Mouse (Mus musculus): ENCODE results near the gene Gli1. TPM values are rescaled to one million over a fixed set of nuclear protein-coding genes. Genes with fewer than 3 reads are reported as not detected.
A peak's percentile ranks its signal among the peaks of the same experiment; 100 is the strongest.
"Not testable (repeated sequence)": the region's sequence is repeated elsewhere in the genome, so short reads cannot be mapped to it uniquely, and the experiment has no call there.

The Gli1 gene
- polyA plus RNA-seq, 1 experiment = 1.7 TPM

- 74% methylated on average over 4 of the region's 4 CpGs for WGBS
- Histone ChIP-seq H3K27ac (ENCODE audit: insufficient read depth, low read depth, low read length) (no peak overlapping the region), H3K4me1 (ENCODE audit: control insufficient read depth, insufficient read depth, low read length) (no peaks in the 10 kb centered on the region), H3K4me3 (ENCODE audit: insufficient read depth, low read depth, low read length) (no peak overlapping the region), H3K36me3 (ENCODE audit: control insufficient read depth, insufficient read depth, low read length) (peaks cover 1% of the 10 kb centered on the region; the same call in 1 of the 2 replicates), H3K27me3 (replicated peaks; ENCODE audit: control insufficient read depth, insufficient read depth, low read length) (no peaks in the 10 kb centered on the region)
- no peak for TF ChIP-seq POLR2A (IDR thresholded peaks at IDR 0.05; ENCODE audit: low read depth, low read length)
- TF ChIP-seq CTCF (conservative IDR thresholded peaks at IDR 0.05; ENCODE audit: insufficient read depth, insufficient read length, low read depth, low read length) = no peak
- DNase-seq = no peak
Observed at GRCm38 (mm10) chr10:127312858-127313257, 28.9 kb downstream of the Gli1 start.

- peak; percentile 89 for DNase-seq
- no peak for TF ChIP-seq POLR2A (IDR thresholded peaks at IDR 0.05; ENCODE audit: low read depth, low read length)
- peak; percentile 83 for TF ChIP-seq CTCF (conservative IDR thresholded peaks at IDR 0.05; ENCODE audit: insufficient read depth, insufficient read length, low read depth, low read length)
- WGBS = 0% methylated on average over 4 of the region's 4 CpGs
Observed at GRCm38 (mm10) chr10:127312356-127312676, 29.5 kb downstream of the Gli1 start.

GRCm38 (mm10) chr10:127311476-127312355 lies 30.1 kb downstream of the Gli1 start, which contains the start of gene Mars:
Gene Mars, minus strand, starts transcription at chr10:127311786.
- TF ChIP-seq POLR2A (IDR thresholded peaks at IDR 0.05; ENCODE audit: low read depth, low read length) (peak; percentile 29), CTCF (conservative IDR thresholded peaks at IDR 0.05; ENCODE audit: insufficient read depth, insufficient read length, low read depth, low read length) (no peak)
- Histone ChIP-seq H3K4me1 (ENCODE audit: control insufficient read depth, insufficient read depth, low read length) (no peaks in the 10 kb centered on the region), H3K27me3 (replicated peaks; ENCODE audit: control insufficient read depth, insufficient read depth, low read length) (no peaks in the 10 kb centered on the region), H3K4me3 (ENCODE audit: insufficient read depth, low read depth, low read length) (peak within 1 kb of the TSS; percentile 79), H3K27ac (ENCODE audit: insufficient read depth, low read depth, low read length) (peak within 1 kb of the TSS; percentile 76), H3K36me3 (ENCODE audit: control insufficient read depth, insufficient read depth, low read length) (peaks cover 1% of the 10 kb centered on the region; the same call in 1 of the 2 replicates)
- under 1% methylated on average over 65 of the region's 65 CpGs for WGBS
- DNase-seq = peak; percentile 98

More at GRCm38 (mm10) chr10:127312356-127312676, 29.5 kb downstream of the Gli1 start:
- Histone ChIP-seq H3K4me3 (ENCODE audit: insufficient read depth, low read depth, low read length) (peak overlapping the region; percentile 79), H3K36me3 (ENCODE audit: control insufficient read depth, insufficient read depth, low read length) (peaks cover 1% of the 10 kb centered on the region; the same call in 1 of the 2 replicates), H3K27ac (ENCODE audit: insufficient read depth, low read depth, low read length) (peak overlapping the region; percentile 76), H3K27me3 (replicated peaks; ENCODE audit: control insufficient read depth, insufficient read depth, low read length) (no peaks in the 10 kb centered on the region), H3K4me1 (ENCODE audit: control insufficient read depth, insufficient read depth, low read length) (no peaks in the 10 kb centered on the region)

GRCm38 (mm10) chr10:127310523-127311475 lies 31.0 kb downstream of the Gli1 start:
- Histone ChIP-seq H3K27me3 (replicated peaks; ENCODE audit: control insufficient read depth, insufficient read depth, low read length) (no peaks in the 10 kb centered on the region), H3K36me3 (ENCODE audit: control insufficient read depth, insufficient read depth, low read length) (peaks cover 1% of the 10 kb centered on the region; the same call in 1 of the 2 replicates), H3K4me1 (ENCODE audit: control insufficient read depth, insufficient read depth, low read length) (no peaks in the 10 kb centered on the region), H3K4me3 (ENCODE audit: insufficient read depth, low read depth, low read length) (peak overlapping the region; percentile 69), H3K27ac (ENCODE audit: insufficient read depth, low read depth, low read length) (no peak overlapping the region)
- TF ChIP-seq POLR2A (IDR thresholded peaks at IDR 0.05; ENCODE audit: low read depth, low read length) = no peak
- TF ChIP-seq CTCF (conservative IDR thresholded peaks at IDR 0.05; ENCODE audit: insufficient read depth, insufficient read length, low read depth, low read length) = no peak
- 32% methylated on average over 23 of the region's 23 CpGs for WGBS
- no peak for DNase-seq

- H3K27me3 ChIP-seq (replicated peaks; ENCODE audit: control insufficient read depth, insufficient read depth, low read length); H3K36me3 ChIP-seq (ENCODE audit: control insufficient read depth, insufficient read depth, low read length); H3K4me3 ChIP-seq (ENCODE audit: insufficient read depth, low read depth, low read length); DNase-seq; H3K4me1 ChIP-seq (ENCODE audit: control insufficient read depth, insufficient read depth, low read length); H3K27ac ChIP-seq (ENCODE audit: insufficient read depth, low read depth, low read length): not testable (repeated sequence)
- WGBS = 82% methylated on average over 3 of the region's 3 CpGs
Observed at GRCm38 (mm10) chr10:127309167-127309566, 32.6 kb downstream of the Gli1 start.

GRCm38 (mm10) chr10:127303136-127303535 lies 38.6 kb downstream of the Gli1 start:
- Histone ChIP-seq H3K36me3 (ENCODE audit: control insufficient read depth, insufficient read depth, low read length) (peaks cover 4% of the 10 kb centered on the region), H3K27me3 (replicated peaks; ENCODE audit: control insufficient read depth, insufficient read depth, low read length) (no peaks in the 10 kb centered on the region)
- TF ChIP-seq CTCF (conservative IDR thresholded peaks at IDR 0.05; ENCODE audit: insufficient read depth, insufficient read length, low read depth, low read length) = no peak

GRCm38 (mm10) chr10:127300361-127300760 lies 41.4 kb downstream of the Gli1 start:
- Histone ChIP-seq H3K27ac (ENCODE audit: insufficient read depth, low read depth, low read length) (no peak overlapping the region), H3K4me1 (ENCODE audit: control insufficient read depth, insufficient read depth, low read length) (no peaks in the 10 kb centered on the region), H3K36me3 (ENCODE audit: control insufficient read depth, insufficient read depth, low read length) (peaks cover 8% of the 10 kb centered on the region), H3K27me3 (replicated peaks; ENCODE audit: control insufficient read depth, insufficient read depth, low read length) (no peaks in the 10 kb centered on the region), H3K4me3 (ENCODE audit: insufficient read depth, low read depth, low read length) (no peak overlapping the region)
- 97% methylated on average over 6 of the region's 6 CpGs for WGBS
- TF ChIP-seq POLR2A (IDR thresholded peaks at IDR 0.05; ENCODE audit: low read depth, low read length) = no peak
- TF ChIP-seq CTCF (conservative IDR thresholded peaks at IDR 0.05; ENCODE audit: insufficient read depth, insufficient read length, low read depth, low read length) = no peak
- no peak for DNase-seq

More at GRCm38 (mm10) chr10:127303136-127303535, 38.6 kb downstream of the Gli1 start:
- H3K4me1 ChIP-seq (ENCODE audit: control insufficient read depth, insufficient read depth, low read length) = no peaks in the 10 kb centered on the region
- H3K27ac ChIP-seq (ENCODE audit: insufficient read depth, low read depth, low read length) = no peak overlapping the region
- DNase-seq = no peak
- no peak overlapping the region for H3K4me3 ChIP-seq (ENCODE audit: insufficient read depth, low read depth, low read length)
- WGBS = 94% methylated on average over 11 of the region's 11 CpGs

Data from kidney, adult 2 months (tissue).